ENCODE assay signal across 21 mouse cellular contexts in genomic region chr8:60449296-60449695, GRCm38 (mm10). TPM values are rescaled to one million over a fixed set of nuclear protein-coding genes. Genes with fewer than 3 reads are reported as not detected.
DNase-seq lines count a peak whose midpoint lies in the region; ATAC-seq lines count a peak whose summit lies in the region.
"Had no signal": no experiment of that assay in that cellular context is flagged by ENCODE, and none has a peak within 500 bp of the region (broad histone marks: within the 10 kb centered on the region; RNA-seq: fewer than 3 reads in every experiment).

No protein-coding gene starts in this region.

- H3K4me1 ChIP-seq in kidney, embryonic 15.5 days = 0 out of 2 replicates have a peak, but pooled peaks cover 3% of the 10 kb centered on the region
- H3K4me1 ChIP-seq in kidney, embryonic 16.5 days (ENCODE audit: insufficient read depth, low read length) = no peaks in the 10 kb centered on the region

- H3K9ac ChIP-seq in kidney, embryonic 15.5 days = no peak overlapping the region
- H3K9ac ChIP-seq in kidney, embryonic 16.5 days (replicated peaks; ENCODE audit: low read length) = no peak overlapping the region

- no peaks in the 10 kb centered on the region for H3K9me3 ChIP-seq in kidney, embryonic 15.5 days (replicated peaks)
- no peaks in the 10 kb centered on the region for H3K9me3 ChIP-seq in kidney, embryonic 16.5 days (ENCODE audit: low read length)
- H3K9me3 ChIP-seq: G1E had no signal

- ATAC-seq in kidney, embryonic 15.5 days (replicated peaks; ENCODE audit: low FRiP score) = peak; percentile 52; the same call in 1 of the 2 replicates
- ATAC-seq in kidney, embryonic 16.5 days (ENCODE audit: low FRiP score, low TSS enrichment) = peak; percentile 67; the same call in 1 of the 2 replicates
- ATAC-seq: activated CD4-positive, CD25-positive, alpha-beta regulatory T cell, adult 4 months; CD4-positive, CD25-positive, alpha-beta regulatory T cell, adult 4 months; Patski had no signal

- no peak overlapping the region for H3K4me2 ChIP-seq in kidney, embryonic 15.5 days
- no peak overlapping the region for H3K4me2 ChIP-seq in kidney, embryonic 16.5 days (replicated peaks; ENCODE audit: low read depth, low read length)

- 32% methylated on average over 2 of the region's 2 CpGs for WGBS in kidney, embryonic 15.5 days
- 35% methylated on average over 2 of the region's 2 CpGs for WGBS in kidney, embryonic 16.5 days

- H3K27me3 ChIP-seq in kidney, embryonic 15.5 days = no peaks in the 10 kb centered on the region
- no peaks in the 10 kb centered on the region for H3K27me3 ChIP-seq in kidney, embryonic 16.5 days (ENCODE audit: insufficient read depth, low read length)
- H3K27me3 ChIP-seq: CH12.LX had no signal

- no peak overlapping the region for H3K27ac ChIP-seq in kidney, embryonic 15.5 days
- no peak overlapping the region for H3K27ac ChIP-seq in kidney, embryonic 16.5 days (ENCODE audit: low read length)

- no peak for DNase-seq in kidney, adult 8-10 months
- no peak for DNase-seq in kidney, adult 9 months
- DNase-seq: adrenal gland, adult 2 months; adrenal gland, adult 8-10 months; adrenal gland, postnatal 10 days; adrenal gland, postnatal 14 days; adrenal gland, postnatal 25 days; adrenal gland, postnatal 36 days; B cell, adult 2 months; cerebellum, adult 11 months; cerebellum, adult 11-12 months; cerebellum, adult 18-20 months had no signal

- H3K36me3 ChIP-seq in kidney, embryonic 15.5 days = no peaks in the 10 kb centered on the region
- H3K36me3 ChIP-seq in kidney, embryonic 16.5 days (ENCODE audit: insufficient read depth, low read length) = no peaks in the 10 kb centered on the region
- H3K36me3 ChIP-seq: G1E had no signal

- no peak overlapping the region for H3K4me3 ChIP-seq in kidney, embryonic 15.5 days (replicated peaks)
- no peak overlapping the region for H3K4me3 ChIP-seq in kidney, embryonic 16.5 days (ENCODE audit: low read length)

RNA-seq across cellular contexts. Expression of gene Gm10283, which starts 53.7 kb away (rescaled TPM):
- polyA plus RNA-seq in kidney, embryonic 15.5 days (2015; fragmentation: Nextera tagmentation; extraction: Ambion mirVana) = 0.78 and 1.1 TPM in 2 replicates
- 1.7 and 2.1 TPM in 2 replicates for polyA plus RNA-seq in kidney, embryonic 16.5 days (2015; fragmentation: Nextera tagmentation; extraction: Ambion mirVana)
- polyA plus RNA-seq: activated CD4-positive, CD25-positive, alpha-beta regulatory T cell, adult 4 months; adrenal gland, adult 2 months; brain, embryonic 14.5 days; C2C12; CD4-positive, CD25-positive, alpha-beta regulatory T cell, adult 4 months; G1E; Patski had no signal

RNA-seq across cellular contexts. Expression of gene Aadat, which starts 56.4 kb away (rescaled TPM):
- polyA plus RNA-seq in kidney, embryonic 15.5 days (2015; fragmentation: Nextera tagmentation; extraction: Ambion mirVana) = 49.8 and 59.4 TPM in 2 replicates
- 91.7 and 92.7 TPM in 2 replicates for polyA plus RNA-seq in kidney, embryonic 16.5 days (2015; fragmentation: Nextera tagmentation; extraction: Ambion mirVana)
- polyA plus RNA-seq: activated CD4-positive, CD25-positive, alpha-beta regulatory T cell, adult 4 months; adrenal gland, adult 2 months; CD4-positive, CD25-positive, alpha-beta regulatory T cell, adult 4 months; G1E had no signal
